Comparison of ENCODE assay signal across 20 mouse cellular contexts in the genomic region with DNA sequence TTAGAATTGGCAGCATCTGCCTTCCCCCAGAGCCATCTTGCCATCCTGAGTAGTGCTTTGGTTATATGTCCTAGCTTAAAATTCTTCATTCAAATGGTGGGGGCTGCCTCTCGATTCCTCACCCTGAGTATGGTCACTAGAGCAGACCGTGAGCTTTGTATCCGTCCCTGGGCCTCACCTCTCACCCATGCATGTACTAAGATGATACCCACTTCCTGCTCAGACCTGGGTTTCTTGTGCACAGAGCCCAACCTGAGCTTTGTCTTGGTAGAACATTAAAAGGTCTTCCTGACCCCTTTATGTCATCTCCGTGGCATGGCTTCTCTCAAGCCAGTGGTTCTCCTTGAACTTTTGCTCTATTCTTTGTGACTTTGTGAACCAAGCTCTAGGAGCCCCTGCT. TPM values are rescaled to one million over a fixed set of nuclear protein-coding genes. Genes with fewer than 3 reads are reported as not detected.
DNase-seq lines count a peak whose midpoint lies in the region; ATAC-seq and TF ChIP-seq lines count a peak whose summit lies in the region.
"Had no signal": no experiment of that assay in that cellular context is flagged by ENCODE, and none has a peak within 500 bp of the region (broad histone marks: within the 10 kb centered on the region; RNA-seq: fewer than 3 reads in every experiment).

No protein-coding gene starts in this region.

- no peak for TF ChIP-seq POLR2A in thymus, adult 2 months (IDR thresholded peaks at IDR 0.05; ENCODE audit: control insufficient read depth, extremely low read depth, insufficient read depth, low read length, poor library complexity)

- H3K4me1 ChIP-seq in thymus, adult 2 months (replicated peaks; ENCODE audit: control insufficient read depth, insufficient read depth, low read length) = peaks cover 16% of the 10 kb centered on the region
- H3K4me1 ChIP-seq: embryonic facial prominence, embryonic 10.5 days; forebrain, embryonic 13.5 days; hindbrain, embryonic 13.5 days had no signal

- DNase-seq in thymus, adult 2 months = peak; percentile 14
- no peak for DNase-seq in thymus, postnatal 0 days (ENCODE audit: low spot score)
- DNase-seq in CD4-positive helper T cell, adult 2 months (ENCODE audit: low read depth, low spot score) = peak; percentile 28
- peak; percentile 34 to 40 for DNase-seq in natural killer cell, adult 2 months (ENCODE audit: low spot score in 2 of 2)
- no peak for DNase-seq in kidney, postnatal 25 days
- no peak for DNase-seq in cerebellum, adult 9-10 months
- DNase-seq in gastrocnemius, adult 18-20 months (ENCODE audit: low spot score) = no peak
- DNase-seq: adrenal gland, adult 8-10 months; cerebellum, adult 11 months; cerebellum, postnatal 10 days; forebrain, postnatal 0 days; gastrocnemius, adult 2 months; gastrocnemius, postnatal 25 days; heart, postnatal 4 days had no signal

- TF ChIP-seq CTCF in thymus, adult 2 months (IDR thresholded peaks at IDR 0.05; ENCODE audit: borderline replicate concordance, control insufficient read depth, extremely low read depth, insufficient read depth, low read length, poor library complexity) = no peak

- H3K27ac ChIP-seq in thymus, adult 2 months (ENCODE audit: control insufficient read depth, insufficient read depth, low read length) = no peak overlapping the region
- H3K27ac ChIP-seq: embryonic facial prominence, embryonic 10.5 days; forebrain, embryonic 13.5 days; gastrocnemius, adult 2 months; heart, embryonic 13.5 days; hindbrain, embryonic 13.5 days; hindbrain, postnatal 0 days had no signal

- H3K36me3 ChIP-seq in thymus, adult 2 months (ENCODE audit: control insufficient read depth, insufficient read depth, low read length) = no peaks in the 10 kb centered on the region
- H3K36me3 ChIP-seq: embryonic facial prominence, embryonic 10.5 days; heart, embryonic 13.5 days; hindbrain, embryonic 13.5 days had no signal

- no peak overlapping the region for H3K4me3 ChIP-seq in thymus, adult 2 months (ENCODE audit: control insufficient read depth, insufficient read depth, low read length)
- H3K4me3 ChIP-seq: embryonic facial prominence, embryonic 10.5 days; forebrain, embryonic 13.5 days; gastrocnemius, adult 2 months; heart, embryonic 13.5 days; hindbrain, embryonic 13.5 days had no signal

- peak; percentile 16 for ATAC-seq in CD4-positive, CD25-positive, alpha-beta regulatory T cell, adult 4 months
- ATAC-seq: forebrain, embryonic 13.5 days; forebrain, postnatal 0 days; hindbrain, postnatal 0 days had no signal

- H3K27me3 ChIP-seq in thymus, adult 2 months (ENCODE audit: control insufficient read depth, insufficient read depth, low read length) = no peaks in the 10 kb centered on the region
- H3K27me3 ChIP-seq: forebrain, embryonic 13.5 days; heart, embryonic 13.5 days; hindbrain, embryonic 13.5 days had no signal

- WGBS in thymus, adult 2 months = 40% methylated on average over 4 of the region's 4 CpGs

RNA-seq across cellular contexts. Expression of a gene that starts 28.5 kb away (rescaled TPM):
- polyA plus RNA-seq in thymus, adult 2 months (2012; rRNA removed) = 128 TPM in 2 replicates
- 462 and 483 TPM in 2 replicates for polyA plus RNA-seq in thymus, postnatal 0 days (2015; fragmentation: Nextera tagmentation; extraction: Ambion mirVana)
- 100 to 1,000 TPM; 428 to 528 TPM for polyA plus RNA-seq in CD4-positive, CD25-positive, alpha-beta regulatory T cell, adult 4 months (2017; shearing (Covaris generic))
- 10 to 100 TPM; 40.0 to 50.8 TPM for total RNA-seq in gastrocnemius, adult 18-20 months (2021)

Comparison
In these comparisons a context has a peak if more than half of its experiments do, and no peak if none do; other contexts are left out.
1. DNase-seq: peak in thymus, adult 2 months (single experiment), CD4-positive helper T cell, adult 2 months (single experiment) and natural killer cell, adult 2 months (2 of 2); none in thymus, postnatal 0 days (single experiment), kidney, postnatal 25 days (0 of 2), cerebellum, adult 9-10 months (single experiment) and gastrocnemius, adult 18-20 months (single experiment).